Mouse (Mus musculus) left cerebral cortex, adult 18-20 months (tissue): ENCODE results near the gene Stmnd1. TPM values are rescaled to one million over a fixed set of nuclear protein-coding genes. Genes with fewer than 3 reads are reported as not detected.
"Not testable (repeated sequence)": the region's sequence is repeated elsewhere in the genome, so short reads cannot be mapped to it uniquely, and the experiment has no call there.

Experiments
- DNase-seq, 2 experiments: peaks; one replicate each; pipeline ENCODE4 v3.0.0; 2021 to 2022; ENCODE audit warnings: low spot score in 2 of 2, mixed read lengths in 1 of 2
- long read RNA-seq, 2 experiments: library from polyadenylated mRNA; stranded (forward); transcript quantifications; one replicate each; pipeline ENCODE4 v2.0.0; 2021
- total RNA-seq, 2 experiments: library from RNA; stranded (reverse); gene quantifications; 2 replicates each; pipeline ENCODE4 v1.2.3; 2021

The Stmnd1 gene
- not detected for total RNA-seq
- long read RNA-seq, experiment 1 = 0 reads
- long read RNA-seq, experiment 2 = 0 reads

DNA sequence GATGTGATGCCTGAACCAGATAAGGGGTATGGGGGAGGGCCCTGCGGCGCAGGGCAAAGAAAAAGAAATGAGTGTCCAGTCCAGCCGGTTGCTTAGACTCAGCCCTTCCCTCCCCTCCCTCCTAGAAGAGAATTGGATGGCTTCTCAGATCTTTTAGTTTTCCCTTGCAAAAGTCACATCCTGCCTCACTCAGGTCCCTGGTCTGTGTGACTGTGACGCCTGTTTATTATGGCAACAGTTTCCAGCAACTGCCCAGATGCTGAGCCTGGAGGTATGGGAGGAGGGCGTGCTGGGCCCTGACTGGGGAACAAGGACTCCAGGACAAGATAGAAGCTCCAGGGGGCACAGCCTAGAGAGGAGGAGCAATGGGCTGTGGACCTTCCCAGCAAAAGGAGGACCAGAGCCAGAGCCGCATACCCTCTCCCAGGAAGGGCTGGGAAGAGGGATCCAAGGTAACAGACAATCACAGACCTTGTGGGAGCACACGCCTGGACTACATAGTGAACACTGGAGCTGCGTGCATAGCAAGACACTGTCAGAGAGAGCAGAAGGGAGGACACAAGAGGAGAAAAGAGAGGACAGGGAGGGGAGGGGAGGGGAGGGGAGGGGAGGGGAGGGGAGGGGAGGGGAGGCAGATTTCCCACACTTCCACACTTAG, at the start of gene Stmnd1:
Gene Stmnd1 (plus strand): TSS at position 269 of the 658 bp plus-strand sequence.
- DNase-seq = no peak

DNA sequence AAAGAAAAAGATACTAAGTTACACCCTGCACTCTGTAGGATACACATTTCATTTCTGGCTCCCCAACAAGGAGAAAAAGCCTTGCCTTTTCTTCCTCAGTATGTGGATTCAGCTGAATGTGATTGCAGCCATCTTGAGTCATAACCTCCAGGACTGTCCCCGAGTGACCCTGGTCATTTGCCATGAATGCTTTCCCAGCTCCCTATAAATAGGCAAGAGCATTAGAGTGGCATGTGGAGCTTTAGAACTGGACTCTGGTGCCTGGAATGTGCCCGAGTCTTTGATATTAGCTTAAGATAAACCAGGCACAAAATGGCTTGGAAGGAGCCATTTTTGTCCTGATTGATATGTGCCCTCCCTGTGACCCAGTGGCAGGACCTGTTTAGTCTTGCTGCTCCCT, 46.6 kb upstream of the Stmnd1 start:
- DNase-seq = no peak

DNA sequence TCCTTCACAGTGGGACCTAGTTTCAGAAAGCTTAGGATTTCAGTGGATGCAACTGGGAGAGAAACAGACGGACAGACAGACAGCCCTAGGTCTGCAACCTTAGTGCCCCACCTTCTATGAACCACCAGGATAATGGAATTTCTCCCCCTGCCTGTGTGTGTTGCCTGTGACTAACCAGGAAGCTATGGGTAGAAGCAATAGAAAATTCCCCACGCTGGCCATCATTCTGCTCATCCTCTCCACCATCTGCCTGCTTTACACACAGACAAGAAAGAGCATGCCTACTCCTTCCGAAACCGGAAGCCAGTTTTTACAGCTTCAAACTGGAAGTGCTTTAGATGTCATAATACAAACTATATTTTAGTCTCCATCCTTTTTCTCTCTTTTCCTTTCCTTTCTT, 46.0 kb upstream of the Stmnd1 start:
- peak; percentile 28 to 34 for DNase-seq

DNA sequence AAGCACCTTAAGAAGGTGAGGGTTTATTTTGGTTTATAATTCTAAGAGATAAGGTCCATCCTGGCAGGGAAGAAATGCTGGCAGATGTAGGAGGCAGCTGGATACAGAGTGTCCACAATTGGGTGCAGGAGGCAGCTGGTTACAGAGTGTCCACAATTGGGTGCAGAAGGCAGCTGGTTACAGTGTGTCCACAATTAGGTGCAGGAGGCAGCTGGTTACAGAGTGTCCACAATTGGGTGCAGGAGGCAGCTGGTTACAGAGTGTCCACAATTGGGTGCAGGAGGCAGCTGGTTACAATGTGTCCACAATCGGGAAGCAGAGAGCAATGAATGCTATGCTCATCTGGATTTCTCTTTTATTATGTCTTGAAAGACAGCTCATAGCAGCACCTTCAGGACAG, 44.8 kb upstream of the Stmnd1 start:
- DNase-seq = not testable (repeated sequence)

DNA sequence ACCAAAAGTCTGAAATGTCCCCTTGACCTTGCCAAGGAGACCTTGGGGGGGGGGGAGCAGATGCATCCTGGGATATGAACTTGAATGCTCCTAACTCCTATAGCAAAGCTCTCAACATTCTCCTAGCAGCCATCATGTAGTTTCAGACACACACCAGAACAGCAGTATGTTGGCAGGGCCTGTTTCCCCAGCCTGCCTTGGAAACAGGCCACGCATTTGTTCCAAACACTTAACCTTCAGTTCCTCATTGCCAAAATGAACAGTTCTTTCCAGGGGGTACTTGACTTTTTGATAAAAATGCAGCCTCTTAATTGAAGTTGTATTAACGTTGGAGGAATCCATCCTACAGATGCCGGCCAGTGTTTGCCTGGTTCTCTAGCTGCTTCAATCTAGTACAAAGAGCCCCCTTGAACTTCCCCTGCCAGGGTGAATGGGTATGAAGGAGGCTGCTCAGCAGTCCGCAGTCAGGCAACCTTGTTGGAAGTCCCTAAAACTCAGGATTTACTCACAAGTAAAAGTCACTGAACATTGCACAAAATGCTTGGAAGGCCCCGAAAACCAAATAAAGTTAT, 41.9 kb upstream of the Stmnd1 start:
- no peak for DNase-seq

DNA sequence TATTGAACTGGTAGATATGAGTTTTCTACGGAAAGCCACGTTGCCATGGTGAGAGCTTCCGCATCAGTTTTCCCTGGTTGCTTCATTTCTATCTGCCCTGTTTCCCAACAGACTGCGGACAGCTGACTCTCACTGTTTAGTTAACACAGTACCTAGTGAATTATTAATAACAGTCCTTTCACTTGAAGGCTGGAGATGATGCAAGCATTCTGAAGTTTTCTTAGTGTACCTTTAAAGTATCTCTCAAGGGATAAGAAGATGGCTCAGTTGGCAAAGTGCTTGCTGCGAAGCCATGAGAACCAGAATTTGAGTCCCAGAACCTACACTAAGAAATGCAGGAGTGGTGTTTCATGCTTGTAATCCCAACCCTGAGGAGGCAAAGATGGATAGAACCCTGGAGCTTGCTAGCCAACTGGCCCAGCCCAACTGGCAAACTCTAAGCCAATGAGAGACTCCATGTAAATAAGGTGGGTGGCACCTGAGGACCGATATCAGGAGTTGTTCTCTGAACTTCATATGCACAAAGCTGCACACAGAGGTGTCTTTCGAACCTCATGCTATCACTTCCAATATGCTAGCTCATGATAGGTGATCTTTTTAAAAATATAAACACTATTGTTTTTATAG, 35.7 kb upstream of the Stmnd1 start:
- DNase-seq = no peak

DNA sequence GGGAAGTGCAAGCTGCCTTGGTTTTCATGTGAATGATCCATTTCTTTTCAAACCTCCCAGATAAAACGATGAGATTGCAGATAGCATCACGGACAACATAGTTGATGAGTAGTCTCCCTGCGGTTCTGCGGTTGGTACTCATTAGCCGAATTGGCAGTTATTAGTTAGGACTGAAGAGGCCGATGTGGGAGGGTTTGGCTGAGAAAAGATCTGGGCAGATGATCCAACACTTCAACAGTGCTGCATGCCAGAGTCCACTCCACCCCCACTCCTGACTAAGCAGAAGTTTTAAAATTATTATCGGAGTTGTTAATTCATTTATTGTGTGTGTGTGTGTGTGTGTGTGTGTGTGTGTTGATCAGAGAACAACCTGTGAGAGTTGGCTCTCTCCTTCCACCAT, 34.7 kb upstream of the Stmnd1 start:
- DNase-seq = no peak

DNA sequence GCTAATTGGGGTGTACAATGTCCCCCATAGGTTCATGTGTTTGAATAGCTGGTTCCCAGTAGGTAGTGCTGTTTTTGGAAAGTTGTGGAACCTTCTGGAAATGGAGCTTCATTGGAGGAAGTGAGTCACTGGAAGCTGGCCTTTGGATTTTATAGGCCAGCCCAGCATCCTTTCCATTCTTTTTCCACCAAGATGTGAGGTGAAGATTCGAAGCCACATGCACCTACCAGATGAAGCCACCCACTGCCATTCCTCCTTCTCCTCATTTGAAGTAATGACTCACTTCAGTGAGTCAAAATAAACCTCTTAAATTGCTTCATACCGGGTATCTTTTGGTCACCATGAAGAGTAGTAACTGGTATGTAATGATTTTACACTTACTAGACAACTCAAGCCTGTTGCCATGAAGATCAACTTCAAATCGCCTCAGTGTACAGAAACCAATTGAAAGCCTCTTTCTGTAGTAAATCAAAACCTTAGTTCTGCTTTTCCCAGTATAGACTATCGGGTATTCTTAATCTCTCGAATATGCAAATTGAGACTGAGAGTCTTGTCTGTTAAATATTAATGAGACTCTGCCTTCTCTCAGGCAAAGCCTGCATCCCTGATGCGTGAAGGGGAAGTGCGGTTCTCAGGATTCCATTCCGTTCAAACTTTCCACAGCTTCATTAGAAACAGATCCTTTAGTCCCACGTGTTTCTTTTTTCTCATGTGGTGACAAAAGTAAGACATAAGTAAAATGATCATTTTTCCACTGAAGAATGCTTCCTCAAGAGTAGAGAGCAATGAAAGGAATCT, 31.9 kb upstream of the Stmnd1 start:
- no peak for DNase-seq

DNA sequence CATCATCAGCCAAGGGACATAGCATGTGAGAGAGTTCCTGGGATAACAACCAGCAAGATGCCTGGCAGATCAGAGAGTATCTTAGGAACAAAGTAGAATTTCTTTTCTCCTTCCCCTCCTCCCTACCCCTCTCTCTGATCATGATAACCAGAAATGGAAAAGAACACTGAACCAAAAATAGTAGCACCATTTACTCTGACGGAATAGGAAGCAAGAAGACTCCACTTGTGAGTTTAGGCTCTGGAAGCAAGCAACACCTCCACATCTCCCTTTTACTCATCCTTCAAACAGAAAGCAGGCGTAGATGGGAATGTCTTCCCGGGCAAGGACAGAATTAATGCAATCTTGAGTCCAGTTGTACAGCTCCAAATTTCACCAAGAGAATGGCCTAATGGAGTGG, 19.8 kb upstream of the Stmnd1 start:
- DNase-seq = peak; percentile 13 to 22

DNA sequence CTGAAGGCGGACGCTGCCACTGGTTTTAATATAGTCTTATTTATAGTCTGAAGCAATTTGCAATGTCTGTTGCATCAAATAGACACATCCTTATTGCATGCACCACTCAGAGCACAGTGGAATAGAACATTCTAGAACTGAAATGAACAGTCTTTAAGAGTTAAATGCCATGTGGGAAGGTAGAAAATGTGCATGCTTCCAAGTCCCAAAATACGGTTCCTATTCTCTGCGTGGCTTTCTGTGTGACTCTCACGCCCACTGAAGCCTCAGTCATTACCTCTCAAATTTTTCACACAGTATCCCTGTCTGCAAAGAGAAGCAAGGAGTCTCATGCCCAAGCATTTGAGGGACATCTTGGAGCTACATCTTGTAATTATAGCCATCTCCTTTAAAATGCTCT, 19.4 kb upstream of the Stmnd1 start:
- DNase-seq = no peak

DNA sequence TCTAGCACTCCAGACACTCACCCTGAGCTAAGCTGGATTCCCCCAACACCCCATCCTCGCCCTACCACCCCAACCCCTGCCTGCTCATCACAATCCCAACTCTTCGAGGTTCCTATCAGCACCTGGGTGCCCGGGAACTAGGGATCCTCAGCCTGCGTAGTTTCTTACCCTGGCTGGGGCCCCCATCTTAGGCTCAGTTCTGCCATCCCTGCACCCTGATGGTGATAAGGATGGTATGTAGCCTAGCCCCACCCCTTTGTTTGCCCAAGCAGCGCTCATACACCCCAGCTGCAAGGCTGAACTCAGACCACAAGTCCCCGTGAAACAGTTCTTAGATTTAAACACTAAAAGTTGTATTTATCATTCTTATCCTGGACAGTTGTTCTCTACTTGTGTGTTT, 17.9 kb upstream of the Stmnd1 start:
- DNase-seq = no peak

DNA sequence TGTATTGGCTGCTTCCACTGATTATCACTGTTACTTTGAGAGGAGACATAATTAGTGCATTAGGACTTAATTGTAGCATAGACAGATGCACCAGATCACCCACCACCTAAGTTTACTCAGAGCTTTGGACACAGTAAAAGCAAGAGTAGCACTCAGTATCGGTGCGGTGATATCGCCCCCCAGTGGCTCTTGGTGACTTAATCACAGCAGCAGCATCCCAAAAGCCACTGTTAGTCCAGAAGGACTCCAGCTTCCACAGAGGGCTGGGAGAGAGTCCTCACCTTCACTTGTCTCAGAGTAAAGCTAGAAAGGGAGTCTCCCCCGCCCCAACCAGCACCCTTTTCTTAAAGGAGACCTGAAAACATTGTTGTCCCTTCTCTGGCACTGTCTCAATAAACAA, 15.7 kb upstream of the Stmnd1 start:
- DNase-seq = peak; percentile 81 to 82

DNA sequence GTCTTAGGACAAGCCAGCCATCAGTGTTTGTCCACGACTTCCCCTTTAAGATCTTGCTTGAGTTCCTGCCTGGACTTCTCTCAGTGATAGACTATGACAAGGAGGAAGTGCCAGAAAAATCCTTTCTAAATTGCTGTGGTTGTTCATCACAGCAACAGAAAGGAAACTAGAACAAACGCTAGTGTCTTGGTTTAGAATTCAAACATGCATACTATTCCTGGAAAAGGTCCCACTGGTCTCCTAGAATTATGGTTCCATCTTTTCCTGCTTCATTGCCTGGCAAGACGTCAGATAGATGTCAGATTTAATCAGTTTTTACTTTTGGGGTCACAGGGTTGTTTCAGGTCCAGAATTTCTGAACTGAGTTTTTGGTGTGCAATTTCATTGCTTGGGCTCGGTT, 14.0 kb upstream of the Stmnd1 start:
- DNase-seq = no peak

DNA sequence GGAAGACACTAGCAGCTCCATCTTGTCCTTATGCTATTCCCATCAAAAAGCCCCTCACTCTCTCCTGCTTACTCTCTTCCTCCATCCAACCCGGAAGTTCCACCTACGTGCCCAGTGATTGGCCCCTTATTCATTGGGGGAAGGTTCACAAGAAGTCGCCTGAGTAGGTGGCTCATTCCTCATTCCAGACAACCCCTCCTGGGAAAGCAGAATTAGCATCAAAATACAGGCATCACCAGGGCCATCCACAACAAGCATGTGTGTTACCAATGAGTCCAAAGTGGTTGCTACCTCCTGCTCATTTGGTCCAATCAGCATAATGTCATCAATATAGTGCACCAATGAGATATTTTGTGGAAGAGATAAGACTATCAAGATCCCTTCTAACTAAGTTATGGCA, 12.3 kb upstream of the Stmnd1 start:
- DNase-seq = no peak

DNA sequence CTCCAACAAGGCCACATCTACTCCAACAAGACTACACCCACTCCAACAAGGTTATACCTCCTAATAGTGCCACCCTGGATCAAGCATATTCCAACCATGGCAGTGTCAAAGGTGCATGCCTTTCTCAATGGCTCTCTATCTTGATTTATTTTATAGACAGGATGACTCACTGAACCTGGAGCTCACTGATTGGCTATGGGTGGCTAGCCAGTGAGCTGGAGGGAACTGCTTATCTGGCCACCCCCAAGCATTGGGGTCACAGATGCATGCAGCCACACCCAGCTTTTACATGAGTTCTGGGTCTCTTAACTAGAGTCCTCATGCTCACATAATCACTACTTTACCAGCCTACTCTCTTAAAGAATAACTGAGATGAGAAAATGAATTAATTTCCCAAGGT, 5.7 kb upstream of the Stmnd1 start:
- DNase-seq = no peak

DNA sequence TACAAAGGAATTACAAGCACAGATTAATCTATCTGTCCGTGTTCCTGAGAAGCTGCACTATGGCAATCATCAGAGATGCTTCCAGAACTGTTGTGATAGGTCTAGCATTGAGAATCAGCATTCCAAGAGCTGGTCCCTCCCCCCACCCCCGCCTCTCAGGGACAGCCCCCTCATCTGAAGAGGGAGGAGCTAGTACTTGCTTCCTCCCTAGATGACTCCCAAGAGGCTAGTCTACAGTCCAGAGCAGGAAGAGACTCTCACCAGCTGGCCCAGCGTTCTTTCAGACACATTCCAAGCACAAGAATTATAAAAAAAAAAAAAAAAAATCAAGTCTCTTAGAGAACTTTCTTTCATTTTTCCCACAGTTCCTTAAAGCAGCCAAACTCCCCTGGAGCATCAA, 5.2 kb upstream of the Stmnd1 start:
- DNase-seq = no peak

DNA sequence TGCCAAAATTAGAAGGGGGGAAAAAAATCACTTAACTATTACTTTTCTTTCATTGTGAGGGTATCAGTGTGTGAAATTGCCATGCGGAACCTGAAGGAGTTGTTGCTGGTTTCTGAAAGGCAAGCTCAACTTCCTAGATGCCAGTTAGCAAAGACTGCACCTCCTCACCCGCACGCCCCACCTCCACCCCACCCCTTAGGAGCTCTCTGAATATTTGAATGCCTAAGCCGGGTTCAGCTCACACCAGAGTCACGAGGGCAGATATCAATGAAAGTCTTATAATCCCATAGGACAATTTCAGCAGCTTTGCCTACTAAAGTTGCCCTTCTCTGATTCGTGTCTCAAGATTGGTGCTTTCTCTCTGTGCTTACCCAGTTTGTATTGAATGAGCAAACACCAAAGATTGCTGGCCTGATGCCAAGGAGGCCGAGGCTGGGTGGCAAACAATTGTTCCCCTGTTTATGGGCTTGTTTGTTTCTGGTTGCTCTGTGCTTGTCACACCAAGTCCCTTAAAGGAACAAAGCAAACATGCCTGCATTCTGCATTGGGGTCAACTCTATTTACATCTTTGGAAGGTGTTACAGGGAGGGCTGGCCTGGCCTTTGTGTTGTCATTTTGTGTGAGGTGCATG, 4.6 kb upstream of the Stmnd1 start:
- peak; percentile 40 to 53 for DNase-seq

DNA sequence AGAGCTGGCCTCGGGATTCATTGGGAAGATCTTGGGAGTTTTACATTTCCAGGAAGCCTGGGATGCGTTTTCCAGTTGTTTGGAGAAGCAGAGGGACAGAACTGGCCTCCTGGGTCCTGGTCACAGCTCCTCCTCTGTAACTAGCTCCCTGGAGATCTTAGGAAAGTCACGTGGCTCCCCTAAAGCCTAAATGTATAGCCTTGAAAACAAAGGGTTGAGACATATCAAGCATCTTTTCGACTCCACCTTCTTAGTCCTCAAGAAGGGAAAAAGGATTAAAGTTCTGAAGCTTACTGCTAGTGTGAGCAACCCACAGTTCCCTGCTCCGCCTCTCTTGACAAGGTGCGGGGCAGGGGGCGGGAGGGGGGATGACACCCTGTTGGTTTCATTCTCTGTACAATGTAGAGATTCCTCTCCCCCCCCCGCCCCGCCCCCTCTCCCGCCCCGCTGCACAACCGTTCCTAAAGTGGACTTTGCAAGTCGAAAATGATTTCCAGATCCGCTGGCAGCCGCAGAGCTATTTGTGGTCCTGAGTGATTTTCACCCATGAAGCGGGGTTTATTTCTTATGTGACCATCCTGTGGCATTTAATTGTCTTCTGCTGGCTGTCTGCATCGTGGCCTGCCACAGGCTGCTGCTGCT, 589 bp upstream of the Stmnd1 start:
- no peak for DNase-seq

DNA sequence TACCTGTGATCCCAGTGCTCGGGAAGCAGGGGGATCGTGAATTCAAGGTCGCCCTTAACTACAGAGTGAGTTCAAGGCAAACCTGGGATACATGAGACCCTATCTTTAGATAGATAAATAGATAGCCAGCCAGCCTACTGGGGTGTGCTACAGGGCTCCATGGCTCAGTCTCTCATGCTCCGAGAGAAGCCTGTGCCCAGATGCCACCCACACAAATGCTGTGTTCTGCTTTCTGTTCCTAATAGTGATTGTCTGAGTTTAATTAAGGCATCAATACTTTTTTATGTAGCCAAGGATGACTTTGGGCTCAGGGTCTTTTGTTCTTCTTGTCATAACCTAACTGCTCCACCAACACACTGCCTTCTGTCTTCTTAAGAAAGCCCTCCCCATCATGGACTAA, 2.2 kb downstream of the Stmnd1 start:
- DNase-seq = no peak

DNA sequence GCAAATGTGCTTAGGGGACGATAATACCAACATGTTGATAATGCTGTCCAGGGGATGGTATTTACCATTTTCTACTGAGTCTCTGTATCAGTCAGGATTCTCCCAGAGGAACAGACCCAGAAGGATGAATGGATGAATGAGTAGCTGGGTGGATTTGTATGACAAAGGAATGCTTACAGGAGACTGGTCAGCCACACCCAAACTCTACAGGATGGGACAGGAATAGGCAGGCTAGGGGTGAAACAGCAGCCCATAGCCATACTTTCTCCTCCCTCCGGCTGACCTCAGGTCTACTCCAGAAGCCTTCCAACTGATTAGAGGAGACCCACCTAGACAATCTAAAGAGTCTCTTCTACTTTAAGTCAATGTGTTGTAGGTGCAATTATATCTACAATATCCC, 9.0 kb downstream of the Stmnd1 start:
- no peak for DNase-seq

DNA sequence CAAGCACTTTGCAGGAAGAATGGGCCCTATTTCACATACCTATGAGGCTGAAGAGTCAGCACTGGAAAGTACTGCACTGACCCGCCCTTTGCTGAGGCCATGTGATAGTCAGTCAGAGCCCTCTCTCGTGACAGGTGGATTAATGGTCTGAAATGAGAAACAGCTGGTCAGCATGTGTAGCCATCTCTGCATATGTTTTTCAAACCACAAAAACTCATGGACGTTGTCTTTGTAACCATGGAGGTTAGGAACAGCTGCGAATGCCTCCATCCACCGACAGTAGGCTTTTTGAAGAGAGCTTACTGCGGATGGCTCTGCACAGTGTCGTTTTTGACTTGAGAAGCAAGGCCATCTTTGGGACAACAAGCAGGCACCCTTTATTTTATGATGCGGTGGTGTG, 14.3 kb downstream of the Stmnd1 start:
- no peak for DNase-seq
